Mouse (Mus musculus) spleen, postnatal 4 days (tissue): ENCODE measurements at regions not wholly inside any gene's neighbourhood (a gene's known extent, or its start where the extent isn't known, plus 50 kb on each side); places are given as distances from the start of the nearest gene placed in this dataset.

Experiments
- DNase-seq, 2 experiments: peaks; one replicate each; pipeline ENCODE4 v3.0.0; 2022; ENCODE audit warnings: low spot score in 2 of 2

GRCm38 (mm10) chr12:15741219-15741618 lies 75.5 kb downstream of the Trib2 start:
- DNase-seq, result no peak

GRCm38 (mm10) chr12:15738989-15739388 lies 77.7 kb downstream of the Trib2 start:
- no peak for DNase-seq

- DNase-seq, result no peak
These were observed 85.5 kb downstream of the Trib2 start for GRCm38 (mm10) chr12:15731261-15731660.

GRCm38 (mm10) chr12:15729696-15730095 lies 87.0 kb downstream of the Trib2 start:
- no peak for DNase-seq

- DNase-seq, result no peak
These were observed 93.2 kb downstream of the Trib2 start for GRCm38 (mm10) chr12:15723529-15723928.

- no peak for DNase-seq
These were observed 94.6 kb downstream of the Trib2 start for GRCm38 (mm10) chr12:15722161-15722560.

- no peak for DNase-seq
These were observed 96.6 kb downstream of the Trib2 start for GRCm38 (mm10) chr12:15720171-15720570.

- no peak for DNase-seq
These were observed 97.9 kb downstream of the Trib2 start for GRCm38 (mm10) chr12:15718827-15719226.

- no peak for DNase-seq
These were observed 98.7 kb downstream of the Trib2 start for GRCm38 (mm10) chr12:15717989-15718388.

- no peak for DNase-seq
These were observed 99.4 kb downstream of the Trib2 start for GRCm38 (mm10) chr12:15717342-15717741.

GRCm38 (mm10) chr12:15713623-15714022 lies 103.1 kb downstream of the Trib2 start:
- no peak for DNase-seq

GRCm38 (mm10) chr12:15707570-15708095 lies 109.1 kb downstream of the Trib2 start:
- DNase-seq, result no peak

GRCm38 (mm10) chr12:15704412-15704811 lies 112.3 kb downstream of the Trib2 start:
- DNase-seq, result no peak

- DNase-seq, result no peak
These were observed 114.6 kb downstream of the Trib2 start for GRCm38 (mm10) chr12:15702137-15702536.

GRCm38 (mm10) chr12:15698829-15699228 lies 117.9 kb downstream of the Trib2 start:
- DNase-seq, result no peak

GRCm38 (mm10) chr12:15698042-15698771 lies 118.5 kb downstream of the Trib2 start:
- no peak for DNase-seq

GRCm38 (mm10) chr12:15688342-15688741 lies 128.4 kb downstream of the Trib2 start:
- DNase-seq, result no peak

GRCm38 (mm10) chr12:15684311-15684710 lies 132.4 kb downstream of the Trib2 start:
- DNase-seq, result no peak

GRCm38 (mm10) chr12:15681678-15682355 lies 134.9 kb downstream of the Trib2 start:
- no peak for DNase-seq

GRCm38 (mm10) chr12:15676127-15676526 lies 140.6 kb downstream of the Trib2 start:
- DNase-seq, result no peak

- no peak for DNase-seq
These were observed 157.0 kb downstream of the Trib2 start for GRCm38 (mm10) chr12:15659755-15660154.

- no peak for DNase-seq
These were observed 157.4 kb downstream of the Trib2 start for GRCm38 (mm10) chr12:15659332-15659731.

- no peak for DNase-seq
These were observed 158.9 kb downstream of the Trib2 start for GRCm38 (mm10) chr12:15657748-15658251.
